Mouse (Mus musculus): ENCODE data around the gene Hoxd4.

GRCm38 (mm10) chr2:74684106-74684505 is 27.6 kb upstream of the Hoxd4 start:
- TF ChIP-seq CTCF (IDR thresholded peaks at IDR 0.05; ENCODE audit: extremely low read depth, insufficient read length, insufficient replicate concordance, low read depth, low read length) (no peak), POLR2A (IDR thresholded peaks at IDR 0.05; ENCODE audit: low read depth, low read length) (no peak)
